Mouse (Mus musculus) sigmoid colon, adult 10 weeks (tissue): ENCODE results near the gene Armc2. TPM values are rescaled to one million over a fixed set of nuclear protein-coding genes. Genes with fewer than 3 reads are reported as not detected.

ENCODE experiments used
- polyA plus RNA-seq: library from polyadenylated mRNA; stranded (reverse); fragments of 350-450 nt; fragmentation: Illumina TruSeq; extraction: RNeasy Lipid Tissue Mini Kit (QIAGEN cat#74804); gene quantifications from one replicate; pipeline ENCODE4 v1.2.3, GENCODE M21; 2014; ENCODE audit warnings: low read depth, low replicate concordance

Gene Armc2
- 0.98 TPM for polyA plus RNA-seq

GRCm38 (mm10) chr10:42018016-42018949, at the start of gene Armc2:
Gene Armc2, minus strand, starts transcription at chr10:42018442.

Other genes starting within 250 kb of the Armc2 start
- gene Cep57l1, start 208.6 kb downstream of the Armc2 start, polyA plus RNA-seq: 8.6 TPM
- gene Sesn1, start 208.5 kb downstream of the Armc2 start, polyA plus RNA-seq: 26.4 TPM